Mouse (Mus musculus) embryonic facial prominence, embryonic 15.5 days (tissue): ENCODE data around the gene A730049H05Rik. TPM values are rescaled to one million over a fixed set of nuclear protein-coding genes. Genes with fewer than 3 reads are reported as not detected.

Experiments used
- ATAC-seq: fragments of 200-750 bp; cut with Nextera tagmentation; 2 replicates; pipeline ENCODE4 v1.8.0; 2017; ENCODE audit warnings: low read depth, moderate TSS enrichment; ENCODE audit not compliant: insufficient number of reproducible peaks, low FRiP score, low TSS enrichment
- H3K27ac ChIP-seq: fragments of 300-500 bp; sonication (generic); replicated peaks from 2 replicates; pipeline ENCODE4 v1.5.1; 2015; ENCODE audit warnings: mild to moderate bottlenecking, inconsistent platforms
- H3K27me3 ChIP-seq: fragments of 300-500 bp; sonication (generic); 2 replicates; pipeline ENCODE4 v1.6.1; 2015; ENCODE audit warnings: inconsistent platforms
- H3K36me3 ChIP-seq: fragments of 300-500 bp; sonication (generic); 2 replicates; pipeline ENCODE4 v1.6.1; 2015; ENCODE audit warnings: mild to moderate bottlenecking, inconsistent platforms
- H3K4me1 ChIP-seq: fragments of 300-500 bp; sonication (generic); 2 replicates; pipeline ENCODE4 v1.6.1; 2015; ENCODE audit warnings: inconsistent platforms
- H3K4me2 ChIP-seq: fragments of 300-500 bp; sonication (generic); replicated peaks from 2 replicates; pipeline ENCODE4 v1.6.1; 2015; ENCODE audit warnings: mild to moderate bottlenecking, inconsistent platforms
- H3K4me3 ChIP-seq: fragments of 300-500 bp; sonication (generic); replicated peaks from 2 replicates; pipeline ENCODE4 v1.5.1; 2015; ENCODE audit warnings: mild to moderate bottlenecking, inconsistent platforms
- H3K9ac ChIP-seq: fragments of 300-500 bp; sonication (generic); 2 replicates; pipeline ENCODE4 v1.6.1; 2015; ENCODE audit warnings: inconsistent platforms
- H3K9me3 ChIP-seq: fragments of 300-500 bp; sonication (generic); replicated peaks from 2 replicates; pipeline ENCODE4 v1.6.1; 2016; ENCODE audit warnings: inconsistent platforms
- WGBS: fragments of 180-500 bp; shearing (Covaris S2); methylation state at CpG from one replicate; pipeline ENCODE4 v1.1.7; 2015; 5-methylcytosine and 5-hydroxymethylcytosine counted together
- polyA plus RNA-seq: library from polyadenylated mRNA; unstranded; fragments of >200 nt; fragmentation: Nextera tagmentation; extraction: Ambion mirVana; gene quantifications from 2 replicates; pipeline ENCODE4 v1.2.1, GENCODE M21; 2015

A730049H05Rik gene
- 0.63 and 0.87 TPM in 2 replicates for polyA plus RNA-seq

- no peak for ATAC-seq
- H3K4me2 ChIP-seq = no peak within 1 kb of the TSS
Observed at GRCm38 (mm10) chr6:92816311-92816751, at the start of gene A730049H05Rik. A730049H05Rik (plus strand) TSS chr6:92816478.

GRCm38 (mm10) chr6:92776356-92776755 is 39.9 kb upstream of the A730049H05Rik start:
- no peaks in the 10 kb centered on the region for H3K4me1 ChIP-seq
- H3K4me3 ChIP-seq = no peak overlapping the region
- H3K9ac ChIP-seq = no peak overlapping the region
- H3K36me3 ChIP-seq = 0 out of 2 replicates have a peak, but pooled peaks cover 9% of the 10 kb centered on the region
- no peaks in the 10 kb centered on the region for H3K9me3 ChIP-seq
- H3K27ac ChIP-seq = no peak overlapping the region
- 11% methylated on average over 2 of the region's 2 CpGs for WGBS
- no peak for ATAC-seq
- H3K4me2 ChIP-seq = no peak overlapping the region
- no peaks in the 10 kb centered on the region for H3K27me3 ChIP-seq

More at GRCm38 (mm10) chr6:92816311-92816751, at the start of gene A730049H05Rik:
- Histone ChIP-seq H3K4me3 (no peak within 1 kb of the TSS), H3K4me1 (peaks cover 5% of the 10 kb centered on the region; the same call in 1 of the 2 replicates), H3K27me3 (no peaks in the 10 kb centered on the region), H3K36me3 (no peaks in the 10 kb centered on the region), H3K9ac (no peak within 1 kb of the TSS), H3K9me3 (no peaks in the 10 kb centered on the region), H3K27ac (no peak within 1 kb of the TSS)
- 26% methylated on average over 8 of the region's 8 CpGs for WGBS

- 77% methylated on average over 11 of the region's 11 CpGs for WGBS
- ATAC-seq = no peak
Observed at GRCm38 (mm10) chr6:92779140-92779934, 36.9 kb upstream of the A730049H05Rik start.

GRCm38 (mm10) chr6:92779935-92780205 is 36.4 kb upstream of the A730049H05Rik start:
- WGBS = 60% methylated on average over 5 of the region's 5 CpGs
- Histone ChIP-seq H3K9me3 (no peaks in the 10 kb centered on the region), H3K4me1 (no peaks in the 10 kb centered on the region), H3K36me3 (0 out of 2 replicates have a peak, but pooled peaks cover 9% of the 10 kb centered on the region), H3K4me2 (no peak overlapping the region), H3K27ac (no peak overlapping the region), H3K4me3 (no peak overlapping the region), H3K9ac (no peak overlapping the region), H3K27me3 (no peaks in the 10 kb centered on the region)
- no peak for ATAC-seq

More at GRCm38 (mm10) chr6:92779140-92779934, 36.9 kb upstream of the A730049H05Rik start:
- H3K27ac ChIP-seq = no peak overlapping the region
- H3K9me3 ChIP-seq = no peaks in the 10 kb centered on the region
- H3K4me2 ChIP-seq = no peak overlapping the region
- H3K27me3 ChIP-seq = no peaks in the 10 kb centered on the region
- no peak overlapping the region for H3K4me3 ChIP-seq
- H3K4me1 ChIP-seq = no peaks in the 10 kb centered on the region
- H3K36me3 ChIP-seq = 0 out of 2 replicates have a peak, but pooled peaks cover 9% of the 10 kb centered on the region
- H3K9ac ChIP-seq = no peak overlapping the region

GRCm38 (mm10) chr6:92781446-92781845 is 34.8 kb upstream of the A730049H05Rik start:
- no peaks in the 10 kb centered on the region for H3K36me3 ChIP-seq
- H3K4me1 ChIP-seq = 0 out of 2 replicates have a peak, but pooled peaks cover under 1% of the 10 kb centered on the region
- 82% methylated on average over 6 of the region's 6 CpGs for WGBS
- no peak overlapping the region for H3K4me2 ChIP-seq
- H3K27ac ChIP-seq = no peak overlapping the region
- H3K9me3 ChIP-seq = no peaks in the 10 kb centered on the region
- H3K27me3 ChIP-seq = peaks cover 10% of the 10 kb centered on the region
- no peak for ATAC-seq
- no peak overlapping the region for H3K9ac ChIP-seq
- H3K4me3 ChIP-seq = no peak overlapping the region

GRCm38 (mm10) chr6:92784782-92785181 is 31.5 kb upstream of the A730049H05Rik start:
- no peak for ATAC-seq
- H3K9ac ChIP-seq = no peak overlapping the region
- peaks cover 15% of the 10 kb centered on the region for H3K27me3 ChIP-seq
- H3K4me3 ChIP-seq = no peak overlapping the region
- H3K36me3 ChIP-seq = no peaks in the 10 kb centered on the region
- 24% methylated on average over 7 of the region's 7 CpGs for WGBS
- no peak overlapping the region for H3K27ac ChIP-seq
- H3K4me1 ChIP-seq = peaks cover 10% of the 10 kb centered on the region; the same call in 1 of the 2 replicates
- H3K4me2 ChIP-seq = no peak overlapping the region
- no peaks in the 10 kb centered on the region for H3K9me3 ChIP-seq

GRCm38 (mm10) chr6:92786701-92787375 is 29.4 kb upstream of the A730049H05Rik start:
- Histone ChIP-seq H3K9ac (0 out of 2 replicates have a peak overlapping the region, but pooled peaks have one; percentile 21), H3K9me3 (no peaks in the 10 kb centered on the region), H3K4me1 (peaks cover 10% of the 10 kb centered on the region; the same call in 1 of the 2 replicates), H3K36me3 (peaks cover 5% of the 10 kb centered on the region; the same call in 1 of the 2 replicates), H3K27me3 (peaks cover 15% of the 10 kb centered on the region), H3K4me2 (peak overlapping the region; percentile 55), H3K27ac (no peak overlapping the region), H3K4me3 (peak overlapping the region; percentile 26)
- no peak for ATAC-seq
- WGBS = 9% methylated on average over 20 of the region's 20 CpGs

GRCm38 (mm10) chr6:92787376-92787712 is 28.9 kb upstream of the A730049H05Rik start:
- H3K9ac ChIP-seq = no peak overlapping the region
- ATAC-seq = peak; percentile 82
- 1% methylated on average over 11 of the region's 12 CpGs for WGBS
- no peaks in the 10 kb centered on the region for H3K9me3 ChIP-seq
- H3K4me2 ChIP-seq = peak overlapping the region; percentile 55
- H3K4me3 ChIP-seq = peak overlapping the region; percentile 26
- no peak overlapping the region for H3K27ac ChIP-seq
- peaks cover 10% of the 10 kb centered on the region; the same call in 1 of the 2 replicates for H3K4me1 ChIP-seq
- peaks cover 5% of the 10 kb centered on the region; the same call in 1 of the 2 replicates for H3K36me3 ChIP-seq
- peaks cover 15% of the 10 kb centered on the region for H3K27me3 ChIP-seq

- Histone ChIP-seq H3K4me1 (no peaks in the 10 kb centered on the region), H3K36me3 (peaks cover 13% of the 10 kb centered on the region), H3K27ac (no peak overlapping the region), H3K9ac (no peak overlapping the region), H3K4me2 (no peak overlapping the region), H3K4me3 (no peak overlapping the region), H3K9me3 (no peaks in the 10 kb centered on the region), H3K27me3 (no peaks in the 10 kb centered on the region)
- WGBS = 43% methylated on average over 6 of the region's 6 CpGs
- ATAC-seq = no peak
Observed at GRCm38 (mm10) chr6:92793804-92794203, 22.5 kb upstream of the A730049H05Rik start.

GRCm38 (mm10) chr6:92801462-92801861 is 14.8 kb upstream of the A730049H05Rik start:
- peaks cover 11% of the 10 kb centered on the region; the same call in 1 of the 2 replicates for H3K4me1 ChIP-seq
- no peak overlapping the region for H3K27ac ChIP-seq
- ATAC-seq = no peak
- H3K9ac ChIP-seq = no peak overlapping the region
- no peaks in the 10 kb centered on the region for H3K27me3 ChIP-seq
- H3K4me2 ChIP-seq = no peak overlapping the region
- no peaks in the 10 kb centered on the region for H3K9me3 ChIP-seq
- no peak overlapping the region for H3K4me3 ChIP-seq
- WGBS = 77% methylated on average over 2 of the region's 2 CpGs
- H3K36me3 ChIP-seq = 0 out of 2 replicates have a peak, but pooled peaks cover 2% of the 10 kb centered on the region

- Histone ChIP-seq H3K9me3 (no peaks in the 10 kb centered on the region), H3K27ac (no peak overlapping the region), H3K36me3 (0 out of 2 replicates have a peak, but pooled peaks cover 2% of the 10 kb centered on the region), H3K4me3 (no peak overlapping the region), H3K4me1 (peaks cover 11% of the 10 kb centered on the region; the same call in 1 of the 2 replicates), H3K27me3 (no peaks in the 10 kb centered on the region), H3K4me2 (no peak overlapping the region), H3K9ac (no peak overlapping the region)
- ATAC-seq = no peak
- WGBS = 91% methylated on average over 11 of the region's 11 CpGs
Observed at GRCm38 (mm10) chr6:92802421-92802820, 13.9 kb upstream of the A730049H05Rik start.
